Mouse (Mus musculus): Measurements from ENCODE around the gene Kcnj15.

DNA sequence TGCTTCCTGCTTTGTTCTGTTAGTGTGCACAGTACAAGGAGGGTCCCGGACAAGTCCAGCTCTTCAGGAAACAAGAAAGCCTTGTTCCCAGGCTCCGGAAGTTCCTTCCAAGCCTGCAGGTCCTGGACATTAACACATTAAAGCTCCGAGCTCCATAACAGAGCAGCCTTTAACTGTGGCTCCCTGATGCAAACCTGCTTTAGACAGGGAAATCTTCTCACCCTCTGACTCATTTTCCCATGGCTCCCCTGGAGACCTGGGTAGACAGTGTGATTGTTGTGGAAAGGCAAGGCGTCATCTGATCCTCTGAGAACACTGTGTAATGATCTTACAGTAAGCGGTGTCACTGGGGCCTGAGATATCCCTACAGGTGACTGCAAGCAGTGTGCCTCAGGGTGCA, 7.0 kb downstream of the Kcnj15 start:
- TF ChIP-seq CTCF (IDR thresholded peaks at IDR 0.05; ENCODE audit: low read depth) (no peak), EP300 (optimal IDR thresholded peaks at IDR 0.05) (no peak)
